Mouse (Mus musculus): ENCODE measurements around the gene Utp11.

Utp11 gene

DNA sequence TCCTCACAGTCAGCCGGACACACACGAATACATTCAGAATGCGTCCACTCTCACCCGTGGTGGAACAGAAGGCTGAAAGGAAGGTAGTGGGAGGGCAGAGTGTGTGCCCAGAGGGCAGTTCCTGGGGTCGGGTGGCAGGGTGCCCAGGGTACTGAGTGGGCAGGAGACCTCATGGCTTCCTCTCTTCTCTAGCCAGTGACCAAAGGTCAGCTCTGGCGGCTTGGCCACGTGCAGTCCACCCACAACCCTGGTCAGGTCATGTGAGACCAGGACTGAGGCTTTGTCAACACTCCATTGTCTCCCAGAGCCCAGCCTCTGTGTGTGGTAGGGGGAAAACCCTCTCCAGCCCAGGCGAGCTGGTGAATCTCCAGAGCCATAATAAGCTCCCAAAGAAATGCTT lies 23.2 kb downstream of the Utp11 start:
- no peak for DNase-seq

DNA sequence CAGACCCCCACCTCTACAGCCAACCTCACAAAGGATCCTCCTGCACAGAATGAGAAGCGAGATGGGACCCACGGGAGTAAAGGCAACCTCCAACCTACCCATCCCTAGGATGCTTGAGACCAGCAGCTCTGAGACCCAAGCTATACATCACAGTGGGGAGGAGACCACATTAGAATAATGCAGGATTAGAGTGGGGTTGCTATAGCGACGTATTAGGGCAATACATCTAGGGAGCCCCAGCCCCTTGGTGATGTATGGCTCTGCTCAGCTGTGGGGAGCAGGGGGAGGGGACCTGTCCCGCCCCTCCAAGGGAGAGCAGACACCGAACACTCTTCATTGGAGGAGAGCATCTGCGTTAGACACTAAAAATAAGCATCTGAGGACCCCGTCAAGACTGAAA lies 25.3 kb downstream of the Utp11 start:
- no peak for DNase-seq

DNA sequence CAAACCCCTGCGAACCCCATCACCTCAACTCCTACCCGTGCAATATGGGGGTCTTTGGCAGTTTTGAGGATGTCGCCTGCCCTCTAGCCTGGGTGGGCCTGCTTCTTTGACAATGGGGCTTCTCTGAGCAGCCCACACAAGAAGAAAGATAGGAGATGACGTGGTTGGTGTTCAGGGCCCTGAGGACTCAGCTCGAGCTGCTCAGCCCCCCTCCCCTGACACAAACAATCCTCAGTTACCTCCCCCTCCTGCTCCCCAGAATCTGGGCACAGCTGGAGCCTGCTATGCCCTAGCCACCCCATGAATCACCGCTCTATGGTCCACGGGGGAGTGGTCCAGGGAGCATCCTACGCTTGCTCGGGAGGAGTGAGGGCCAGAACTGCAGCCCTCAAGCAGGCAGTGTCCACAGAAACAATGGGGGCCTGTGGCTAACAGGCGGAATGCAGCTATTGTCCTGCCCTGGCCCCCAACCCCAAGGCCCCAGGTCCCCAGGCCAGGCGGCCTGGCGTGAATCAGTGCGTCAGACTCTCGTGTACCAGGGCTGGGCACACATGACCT lies 25.8 kb downstream of the Utp11 start:
- no peak for DNase-seq

DNA sequence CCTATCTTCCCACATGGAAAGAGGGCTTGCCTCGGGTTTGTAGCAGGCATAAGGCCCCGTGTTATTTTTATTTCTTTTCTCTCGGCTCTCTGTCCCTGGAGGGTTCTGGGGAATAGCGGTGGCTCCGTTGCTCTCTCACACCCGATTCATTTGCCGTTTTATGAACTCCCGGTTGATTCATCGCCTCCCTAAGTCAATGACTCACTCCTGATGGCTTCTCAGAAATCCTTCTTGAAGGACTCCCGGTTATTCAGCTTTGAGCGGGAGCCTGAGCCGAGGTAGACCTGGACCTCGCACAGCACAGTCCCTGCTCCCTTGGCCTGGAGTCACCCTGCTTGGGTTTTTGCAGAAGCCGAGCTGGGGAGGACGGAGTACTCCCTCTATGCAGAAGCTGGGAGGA lies 28.8 kb downstream of the Utp11 start:
- no peak for DNase-seq

DNA sequence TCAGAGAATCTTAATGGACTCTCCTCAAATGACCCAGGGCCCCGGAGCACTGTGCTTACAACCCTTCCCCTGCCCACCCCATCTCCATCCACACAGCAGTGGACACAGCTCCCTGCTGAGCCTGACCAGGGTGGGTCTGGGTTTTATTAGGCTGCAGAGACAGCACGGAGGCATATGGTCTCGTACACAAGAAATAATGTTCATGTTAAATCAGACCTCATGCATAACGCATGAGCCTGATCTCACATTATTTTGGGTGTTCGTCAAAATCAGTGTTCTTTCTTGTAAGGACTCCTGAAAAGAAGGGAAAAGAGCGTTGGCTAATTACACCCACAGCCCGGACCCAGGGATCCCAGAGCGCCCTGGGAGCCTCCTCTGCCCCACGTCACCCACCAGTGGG lies 29.2 kb downstream of the Utp11 start:
- no peak for DNase-seq

DNA sequence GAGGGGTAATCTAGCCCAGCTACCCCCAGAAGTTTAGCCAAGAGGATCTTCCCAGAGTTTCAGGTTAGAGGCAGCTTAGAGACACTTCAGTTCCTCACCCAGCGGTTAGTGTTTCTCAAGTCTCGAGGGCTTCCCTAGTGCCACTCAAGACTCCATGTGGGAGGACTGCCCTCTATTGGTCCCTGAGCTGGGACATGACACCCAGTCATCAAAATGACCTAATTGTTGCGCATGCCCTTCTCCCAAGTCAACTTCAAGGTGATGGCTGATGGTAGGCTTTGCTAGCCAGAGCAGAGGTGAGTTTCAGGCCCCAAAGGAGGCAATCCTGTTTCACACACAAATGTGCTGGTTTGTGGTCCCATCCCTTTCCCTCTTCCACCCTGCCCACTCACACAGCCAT lies 30.4 kb downstream of the Utp11 start:
- peak; percentile 50 for DNase-seq

DNA sequence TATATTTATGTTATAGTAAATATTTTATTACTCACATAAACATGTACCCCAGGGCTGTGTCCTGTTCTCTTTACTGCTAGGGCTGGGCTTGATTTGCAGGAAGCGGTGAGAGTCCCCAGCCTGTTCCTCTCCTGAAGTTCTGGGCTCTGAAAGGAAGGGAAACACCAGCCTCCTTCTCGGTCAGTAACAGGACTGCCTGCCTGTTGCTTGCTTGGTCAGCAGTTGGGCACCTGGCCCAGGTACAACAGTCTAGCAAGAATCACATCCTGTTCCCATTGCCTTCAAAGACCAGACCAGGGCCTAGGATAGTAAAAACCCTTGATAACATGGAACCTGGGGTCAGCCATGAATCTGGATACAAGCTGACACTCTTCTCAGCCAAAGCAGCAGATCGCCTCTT lies 32.8 kb downstream of the Utp11 start:
- no peak for DNase-seq

DNA sequence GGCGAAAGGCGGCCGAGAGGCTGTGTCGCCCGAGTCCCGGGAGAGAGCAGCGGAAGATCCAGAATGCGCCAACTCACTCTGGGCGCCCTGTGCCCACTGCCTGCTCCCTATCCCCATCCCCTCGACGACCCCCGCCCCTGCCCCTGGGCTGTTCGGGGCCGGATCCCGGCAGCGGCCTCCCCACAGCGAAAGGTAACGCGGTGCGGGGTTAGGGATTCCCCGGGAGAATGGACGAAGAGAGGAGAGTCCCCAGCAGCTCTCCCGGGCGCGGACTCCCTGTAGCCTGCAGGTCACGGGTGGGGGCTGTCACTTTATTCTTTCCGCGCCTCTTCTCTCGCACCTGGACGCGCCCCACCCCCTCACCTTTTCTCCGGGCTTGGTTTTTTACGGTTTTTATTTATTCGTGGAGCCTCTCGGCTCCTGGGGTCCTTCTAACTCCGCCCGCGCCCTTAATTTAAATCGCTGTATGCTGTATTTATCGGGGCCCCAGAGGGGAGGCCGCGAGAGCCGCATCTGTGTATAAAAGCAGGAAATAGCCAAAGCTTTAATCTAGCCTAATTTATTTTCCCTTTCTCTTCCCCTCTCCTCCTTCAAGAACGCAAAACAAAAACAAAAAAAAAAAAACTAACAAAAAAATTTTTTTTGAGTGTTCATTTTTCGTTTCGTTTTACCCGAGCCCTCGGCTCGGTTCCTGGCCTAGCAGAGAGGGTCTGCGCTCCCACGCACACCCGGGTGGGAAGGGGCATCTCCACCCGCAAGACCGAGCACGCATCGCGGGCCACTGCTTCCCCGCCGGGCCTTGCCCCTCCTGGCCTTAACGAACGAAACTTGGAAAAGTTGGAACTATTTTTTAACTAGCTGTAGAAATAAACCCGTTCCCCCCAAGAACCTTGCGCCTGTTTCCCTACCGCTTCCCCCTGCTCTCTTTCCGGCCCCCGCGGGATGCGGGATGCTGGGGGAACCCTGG lies 33.9 kb downstream of the Utp11 start:
- no peak for DNase-seq

DNA sequence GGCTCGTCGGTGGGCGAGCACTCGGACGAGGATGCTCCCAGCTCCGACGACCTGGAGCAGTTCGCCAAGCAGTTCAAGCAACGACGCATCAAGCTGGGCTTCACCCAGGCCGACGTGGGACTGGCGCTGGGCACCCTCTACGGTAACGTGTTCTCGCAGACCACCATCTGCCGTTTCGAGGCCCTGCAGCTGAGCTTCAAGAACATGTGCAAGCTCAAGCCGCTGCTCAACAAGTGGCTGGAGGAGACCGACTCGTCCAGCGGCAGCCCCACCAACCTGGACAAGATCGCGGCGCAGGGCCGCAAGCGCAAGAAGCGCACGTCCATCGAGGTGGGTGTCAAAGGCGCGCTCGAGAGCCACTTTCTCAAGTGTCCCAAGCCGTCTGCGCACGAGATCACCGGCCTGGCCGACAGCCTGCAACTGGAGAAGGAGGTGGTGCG lies 35.0 kb downstream of the Utp11 start:
- DNase-seq: no peak

DNA sequence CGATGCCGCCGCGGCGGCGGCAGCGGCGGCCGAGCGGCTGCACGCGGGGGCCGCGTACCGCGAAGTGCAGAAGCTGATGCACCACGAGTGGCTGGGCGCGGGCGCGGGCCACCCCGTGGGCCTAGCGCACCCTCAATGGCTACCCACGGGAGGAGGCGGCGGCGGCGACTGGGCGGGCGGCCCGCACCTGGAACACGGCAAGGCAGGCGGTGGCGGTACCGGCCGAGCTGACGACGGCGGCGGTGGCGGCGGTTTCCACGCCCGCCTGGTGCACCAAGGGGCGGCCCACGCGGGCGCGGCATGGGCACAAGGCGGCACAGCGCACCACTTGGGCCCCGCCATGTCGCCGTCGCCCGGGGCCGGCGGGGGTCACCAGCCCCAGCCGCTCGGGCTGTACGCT lies 35.6 kb downstream of the Utp11 start:
- DNase-seq: no peak

DNA sequence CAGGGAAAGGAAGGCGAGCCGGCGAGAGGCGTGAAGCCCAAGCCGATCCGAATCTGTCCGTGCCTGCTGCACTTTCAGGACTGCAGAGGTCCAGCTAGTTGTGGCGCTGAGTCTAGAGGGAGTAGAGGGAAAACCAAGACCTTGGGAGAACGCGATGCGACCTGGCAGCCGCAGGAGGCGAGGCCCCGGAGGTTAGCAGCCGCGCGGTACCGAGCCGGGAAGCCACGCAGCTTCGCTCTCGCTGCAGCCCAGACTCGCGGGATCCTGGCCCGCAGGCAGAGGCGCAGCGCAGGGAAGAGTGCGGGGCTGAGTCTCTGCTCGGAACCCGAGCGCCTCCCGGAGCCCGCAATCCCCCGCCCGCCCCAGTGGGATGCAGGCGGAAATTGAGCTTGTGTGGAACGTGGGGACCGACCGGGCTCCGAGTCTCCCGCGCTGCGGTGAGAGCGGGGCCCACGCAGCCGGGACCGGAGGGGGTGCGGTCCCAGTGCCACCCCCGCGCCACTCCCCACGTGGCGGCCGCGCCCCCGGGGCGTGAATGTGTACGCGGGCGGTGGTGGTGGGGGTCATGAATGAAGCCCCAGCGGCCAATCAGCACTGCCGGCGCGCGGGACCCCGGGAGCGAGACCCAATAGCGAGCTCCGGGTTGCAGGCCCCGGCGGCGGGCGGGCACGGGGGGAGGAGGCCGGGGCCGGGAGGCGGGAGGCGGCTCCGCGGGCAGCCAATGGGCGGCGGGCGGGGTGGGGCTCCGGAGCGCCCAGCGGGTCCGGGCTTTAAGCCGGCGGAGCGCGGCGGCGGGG lies 36.3 kb downstream of the Utp11 start:
- peak; percentile 74 for DNase-seq

DNA sequence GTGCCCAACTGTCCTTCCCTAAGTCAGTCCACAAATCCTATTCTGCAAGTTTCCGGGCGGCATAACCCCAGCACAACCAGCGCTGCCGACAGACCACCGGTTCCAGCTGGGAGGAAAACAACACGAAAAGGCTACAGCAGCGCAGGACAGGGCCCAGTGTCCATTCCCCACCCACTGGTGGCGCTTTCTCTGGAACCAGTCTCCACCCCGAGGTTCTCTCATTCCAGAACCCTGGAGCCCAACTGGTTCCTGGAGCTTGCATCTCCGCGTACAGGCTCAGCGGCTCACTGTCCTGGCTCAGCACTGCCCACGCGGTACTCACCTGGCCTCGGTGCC lies 36.9 kb downstream of the Utp11 start, which contains the start of gene Pou3f1:
Gene Pou3f1, plus strand, starts transcription at position 290 of the 336 bp plus-strand sequence.
- DNase-seq: no peak

DNA sequence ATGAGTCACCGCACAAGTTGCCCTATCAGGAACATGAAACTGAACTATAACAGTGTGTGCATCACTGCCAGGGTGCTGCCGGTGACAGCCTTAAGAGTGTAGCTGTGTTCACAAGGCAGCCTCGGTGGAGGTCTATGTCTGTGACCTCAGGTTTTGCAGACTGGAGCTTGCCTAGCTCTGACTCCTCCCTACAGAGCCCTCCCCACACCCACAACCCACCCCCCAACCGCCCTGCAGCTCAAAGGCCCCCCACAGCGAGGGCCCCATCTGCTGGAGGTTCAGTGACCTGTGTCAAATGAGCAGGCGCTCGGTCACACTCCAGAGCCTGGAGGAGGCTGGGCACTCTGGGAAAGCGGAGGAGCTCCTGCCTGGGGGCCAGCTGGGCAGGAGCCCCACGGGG lies 40.5 kb downstream of the Utp11 start:
- DNase-seq: no peak

DNA sequence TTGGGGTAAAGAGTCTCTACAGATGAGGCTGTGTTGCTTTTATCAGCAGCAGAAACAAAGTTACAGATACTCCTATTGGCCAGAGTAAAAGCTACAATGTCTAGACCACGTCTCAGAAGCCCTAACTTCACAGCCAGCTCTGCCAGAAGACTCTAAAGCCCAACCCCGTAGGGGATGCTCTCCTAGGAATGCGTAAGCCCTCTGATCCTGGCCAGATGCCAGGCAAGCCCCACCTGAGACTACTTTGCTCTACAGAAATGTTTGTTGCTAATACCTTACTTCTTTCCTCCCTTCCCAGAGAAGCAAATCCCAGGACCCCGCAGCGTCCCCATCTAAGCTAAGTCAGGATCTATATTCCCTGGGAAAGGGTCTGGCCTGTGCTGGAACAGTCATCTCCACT lies 45.5 kb downstream of the Utp11 start:
- no peak for DNase-seq

DNA sequence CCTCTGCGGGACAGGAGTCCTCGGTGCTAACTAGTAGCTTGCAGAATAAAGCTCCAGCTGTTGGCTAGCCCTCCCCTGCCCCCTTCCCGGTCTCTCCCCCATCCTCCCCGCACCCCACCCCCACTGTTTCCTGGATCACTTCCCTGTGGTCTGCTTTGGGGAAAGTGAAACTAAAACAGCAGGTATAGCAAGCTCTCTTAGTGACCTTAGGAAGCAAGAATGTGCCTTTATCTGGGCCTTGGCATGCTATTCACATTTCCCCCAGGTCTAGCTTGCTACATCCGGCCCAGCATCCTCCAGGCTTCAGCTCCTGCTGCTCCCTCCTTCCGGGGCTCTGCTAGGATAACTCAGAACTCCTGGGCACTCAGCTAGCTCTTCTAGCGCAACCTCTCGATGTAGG lies 46.8 kb downstream of the Utp11 start:
- peak; percentile 19 for DNase-seq

DNA sequence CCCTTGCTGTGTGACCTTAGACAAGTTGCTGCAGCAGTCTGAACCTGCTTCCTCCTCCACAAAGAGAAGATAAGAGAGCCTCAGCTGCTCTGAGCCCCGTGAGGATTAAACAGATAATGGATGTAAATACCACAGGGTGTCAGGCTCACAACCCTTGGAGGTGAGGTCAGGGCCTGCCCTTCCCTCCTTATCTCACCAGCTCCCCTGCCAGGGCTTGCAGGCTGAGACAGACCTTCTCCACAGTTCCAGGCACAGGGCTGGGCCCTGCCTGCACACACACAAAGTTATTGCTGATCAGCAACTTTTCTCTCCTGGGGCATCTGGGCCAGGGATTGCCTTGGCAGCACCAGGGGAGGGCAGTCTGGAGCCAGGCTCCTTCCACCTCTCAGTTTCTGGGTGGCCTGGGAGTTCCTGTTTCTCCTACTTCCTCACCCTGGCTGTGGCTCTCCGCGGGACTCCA lies 48.4 kb downstream of the Utp11 start:
- DNase-seq: no peak

DNA sequence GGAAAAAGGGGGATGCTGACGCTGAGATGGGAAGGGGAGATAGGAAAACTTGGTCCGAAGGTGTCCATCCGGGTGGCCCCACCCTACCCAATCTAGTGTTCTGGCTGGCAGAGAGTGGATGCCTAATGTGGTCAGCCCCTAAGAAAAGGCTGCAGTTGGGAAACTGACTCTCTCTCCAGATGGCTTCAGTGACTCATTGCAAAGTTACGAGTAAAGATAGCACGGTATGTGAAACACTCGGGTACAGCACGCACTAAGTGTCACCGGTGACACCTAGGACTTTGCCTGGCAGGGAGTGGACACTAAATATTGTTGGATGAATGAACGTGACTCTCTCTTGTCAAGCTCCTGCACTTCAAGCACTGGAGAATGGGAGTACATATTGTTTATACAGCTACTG lies 49.5 kb downstream of the Utp11 start:
- DNase-seq: no peak

DNA sequence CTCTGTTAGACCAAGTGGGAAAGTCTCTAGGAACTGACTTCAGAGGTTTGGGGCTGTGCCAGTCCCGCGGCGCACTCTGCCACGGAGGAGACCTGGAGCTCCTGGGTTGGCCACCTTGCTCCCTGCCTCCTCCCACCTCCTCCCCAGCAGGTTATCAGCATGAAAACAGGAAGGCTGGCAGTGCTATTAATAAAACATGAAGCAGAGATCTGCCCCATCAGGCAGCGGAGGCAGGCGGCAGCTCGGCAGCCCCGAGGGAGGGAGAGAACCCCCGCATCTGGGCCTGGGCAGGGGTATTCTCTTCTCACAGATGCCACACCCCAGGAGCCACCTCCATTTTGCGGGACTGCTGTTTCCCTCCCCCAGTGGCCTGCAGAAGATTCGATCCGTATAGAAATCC lies 53.7 kb downstream of the Utp11 start:
- DNase-seq: no peak

DNA sequence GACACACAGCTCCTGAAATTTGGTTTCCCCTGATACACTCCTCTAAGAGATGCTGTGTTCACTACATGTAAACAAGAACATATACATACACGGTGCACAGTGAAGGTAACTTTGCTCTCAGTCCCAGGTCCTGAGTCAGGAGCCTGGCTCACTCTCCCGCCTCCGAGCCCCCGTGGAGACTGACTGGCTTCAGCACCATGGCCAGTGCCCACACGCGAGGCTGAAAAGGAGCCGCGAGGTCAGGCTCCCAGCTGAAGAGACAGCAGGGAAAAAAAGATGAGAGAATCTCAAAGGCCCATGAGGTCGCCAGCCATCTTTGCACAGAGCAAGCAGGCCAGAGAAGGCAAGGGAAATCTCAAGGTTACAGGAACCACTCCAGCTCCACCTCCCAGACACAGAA lies 60.1 kb downstream of the Utp11 start:
- DNase-seq: peak; percentile 61

DNA sequence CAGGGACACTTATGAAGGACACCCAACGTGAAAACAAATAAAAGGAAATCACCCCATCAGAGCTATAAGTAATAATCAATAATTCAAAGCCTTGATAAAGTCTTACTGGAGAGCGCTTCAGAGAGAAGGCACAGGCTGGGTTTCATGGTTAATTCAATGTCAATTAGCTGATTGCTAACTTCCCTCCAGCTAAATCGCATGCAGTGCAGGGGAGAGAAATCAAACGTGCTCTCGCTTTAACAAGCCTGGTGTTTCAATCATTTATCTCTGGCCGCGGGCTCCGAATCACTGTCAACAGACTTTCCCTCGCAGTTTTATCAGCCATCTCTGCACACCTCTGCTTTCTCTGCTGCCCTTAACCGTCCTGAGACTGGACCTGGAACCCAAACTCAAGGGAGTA lies 60.5 kb downstream of the Utp11 start:
- DNase-seq: no peak

DNA sequence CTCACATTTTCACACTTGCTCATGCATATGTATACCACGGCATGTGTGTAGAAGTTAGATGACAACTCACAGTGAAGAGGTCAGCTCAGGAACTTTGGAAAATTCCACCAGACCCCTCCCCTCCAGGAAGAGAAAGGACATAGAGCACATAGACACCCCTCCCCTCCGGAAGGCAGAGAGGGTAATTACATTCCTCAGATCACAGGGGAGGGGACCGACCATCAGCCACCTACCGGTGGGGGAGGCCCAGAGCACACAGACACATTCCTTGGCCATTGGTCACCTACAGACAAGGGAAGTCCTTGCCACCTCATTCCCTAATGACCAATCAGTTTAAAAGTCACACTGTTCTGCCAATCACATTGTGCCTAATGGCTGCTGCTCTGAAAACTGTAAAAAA lies 61.9 kb downstream of the Utp11 start:
- no peak for DNase-seq

Measured in lung, postnatal 10 days (tissue).